Mouse (Mus musculus) retina, adult 2 months (tissue): ENCODE results near the gene Cd59a.
"Not testable (repeated sequence)": the region's sequence is repeated elsewhere in the genome, so short reads cannot be mapped to it uniquely, and the experiment has no call there.

ENCODE experiments used
- DNase-seq: peaks from one replicate; pipeline ENCODE4 v3.0.0-alpha.2; 2012; ENCODE audit warnings: low read depth, low spot score

The Cd59a gene

DNA sequence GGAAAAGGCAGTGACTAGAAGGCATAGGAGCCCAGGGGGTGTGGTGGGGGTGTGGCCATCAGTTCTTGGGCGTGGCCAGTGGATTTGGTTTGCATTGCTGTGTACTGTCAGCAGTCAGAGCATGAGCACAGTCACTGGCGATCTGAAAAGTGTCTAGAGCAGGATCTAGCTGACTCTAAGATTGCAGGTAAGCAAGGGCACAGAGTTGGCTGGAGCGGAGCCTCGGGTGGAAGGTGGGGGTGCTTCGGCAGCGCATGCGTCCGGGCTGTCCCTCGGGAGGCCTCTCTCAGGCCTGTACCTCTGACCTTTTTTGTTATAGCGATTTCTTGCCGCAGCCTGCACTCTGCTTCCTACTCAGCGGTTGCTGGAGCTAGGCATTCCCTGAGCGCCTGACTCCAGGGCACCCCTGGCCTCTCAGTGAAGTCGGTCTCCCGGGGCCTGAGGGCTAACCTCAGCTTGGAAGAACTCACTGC is at the start of gene Cd59a:
Gene Cd59a (plus strand): TSS at position 61 of the 473 bp plus-strand sequence.
- peak; percentile 66 for DNase-seq

GRCm38 (mm10) chr2:104058381-104058780 is 37.2 kb upstream of the Cd59a start:
- DNase-seq = no peak

- no peak for DNase-seq
Observed at GRCm38 (mm10) chr2:104058954-104059353, 36.6 kb upstream of the Cd59a start.

DNA sequence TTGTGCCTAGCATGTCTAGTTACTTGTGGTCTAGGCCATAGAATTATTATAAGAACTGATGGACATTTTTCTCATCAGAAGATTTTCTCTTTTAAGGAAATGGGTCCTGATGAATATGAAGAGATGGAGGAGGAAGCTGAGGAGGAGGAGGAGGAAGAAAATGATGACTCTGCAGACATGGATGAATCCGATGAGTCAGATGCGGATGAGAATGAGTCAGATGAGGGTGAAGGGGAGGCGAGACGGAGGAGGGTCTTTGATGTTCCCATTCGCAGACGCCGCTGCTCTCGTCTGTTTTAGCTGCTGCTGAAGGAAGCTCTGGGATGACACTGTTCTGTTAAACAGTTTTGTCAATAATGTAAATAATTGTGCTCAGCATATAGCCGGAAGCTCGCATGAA is 35.8 kb upstream of the Cd59a start:
- no peak for DNase-seq

- no peak for DNase-seq
Observed at GRCm38 (mm10) chr2:104060996-104061395, 34.6 kb upstream of the Cd59a start.

GRCm38 (mm10) chr2:104062665-104063064 is 32.9 kb upstream of the Cd59a start:
- DNase-seq = no peak

- no peak for DNase-seq
Observed at GRCm38 (mm10) chr2:104064152-104064551, 31.4 kb upstream of the Cd59a start.

- DNase-seq = not testable (repeated sequence)
Observed at GRCm38 (mm10) chr2:104065526-104065925, 30.1 kb upstream of the Cd59a start, which contains the start of gene Gm10912. Gm10912 (plus strand) TSS chr2:104065826.

GRCm38 (mm10) chr2:104068450-104068849 is 27.2 kb upstream of the Cd59a start, which contains the start of gene Gm10799:
Gm10799 (minus strand) TSS chr2:104068550.
- DNase-seq = not testable (repeated sequence)

DNA sequence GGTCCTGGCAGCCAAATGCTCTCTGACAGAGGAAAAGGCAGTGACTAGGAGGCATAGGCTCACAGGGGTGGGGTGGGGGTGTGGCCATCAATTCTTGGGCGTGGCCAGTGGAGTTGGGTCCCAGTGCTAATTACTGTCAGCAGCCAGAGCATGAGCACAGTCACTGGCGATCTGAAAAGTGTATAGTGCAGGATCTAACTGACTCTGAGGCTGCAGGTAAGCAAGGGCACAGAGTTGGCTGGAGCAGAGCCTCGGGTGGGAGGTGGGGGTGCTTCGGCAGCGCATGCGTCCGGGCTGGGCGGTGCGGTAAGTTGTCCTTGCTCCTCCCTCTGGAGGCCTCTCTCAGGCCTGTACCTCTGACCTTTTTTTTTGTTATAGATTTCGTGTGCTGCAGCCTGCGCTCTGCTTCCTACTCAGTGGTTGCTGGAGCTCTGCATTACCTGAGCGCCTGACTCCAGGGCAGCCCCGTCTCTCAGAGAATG is 25.9 kb upstream of the Cd59a start, which contains the start of gene Cd59b:
Gene Cd59b (plus strand): TSS at position 146 of the 482 bp plus-strand sequence.
- DNase-seq = peak; percentile 2

DNA sequence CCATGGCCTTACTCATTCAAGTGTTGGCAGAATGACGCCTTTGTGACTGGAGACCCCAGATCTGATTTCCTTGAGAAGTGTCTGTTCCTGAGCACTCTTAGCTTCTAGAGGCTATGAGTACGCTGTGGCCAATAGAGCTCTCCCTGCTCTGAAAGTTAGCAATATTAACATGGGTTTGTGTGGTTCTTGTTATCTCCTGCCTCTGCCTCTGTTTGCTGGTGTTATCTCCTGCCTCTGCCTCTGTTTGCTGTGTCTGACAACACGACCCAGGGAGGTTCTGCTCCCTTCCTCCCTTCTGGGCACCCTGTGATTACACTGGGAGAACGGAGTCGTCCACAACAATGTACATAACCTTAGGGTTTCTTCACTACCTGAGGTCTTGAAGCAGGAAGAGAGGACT is 17.3 kb upstream of the Cd59a start:
- not testable (repeated sequence) for DNase-seq

DNA sequence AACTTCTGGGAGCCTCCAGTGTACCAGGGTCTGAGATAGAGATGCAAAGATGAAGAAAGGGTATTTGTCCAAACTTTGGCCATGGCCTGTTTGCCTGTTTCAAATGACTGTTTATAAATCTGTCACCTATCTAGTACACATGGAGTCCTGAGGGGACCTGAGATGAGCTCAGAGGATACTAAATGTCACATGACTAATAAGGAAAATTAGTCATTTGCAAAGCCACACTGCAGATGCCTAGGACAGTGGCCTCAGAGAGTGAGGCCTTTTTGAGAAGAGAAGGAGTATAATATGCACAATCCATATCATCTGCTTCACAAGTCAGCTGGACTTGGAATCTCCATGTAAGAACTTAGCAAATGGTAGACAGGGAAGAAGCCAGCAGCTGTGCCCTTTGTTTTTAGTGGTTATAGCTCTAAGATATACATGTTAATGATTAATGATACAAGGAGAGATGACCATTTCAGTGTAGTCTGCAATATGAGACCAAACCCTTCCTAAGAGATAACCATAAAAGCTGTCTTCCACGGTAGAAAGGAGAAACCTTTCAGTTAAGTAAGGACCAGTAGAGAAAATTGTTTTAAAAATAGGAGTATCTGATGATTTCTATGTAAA is 14.1 kb upstream of the Cd59a start:
- not testable (repeated sequence) for DNase-seq

DNA sequence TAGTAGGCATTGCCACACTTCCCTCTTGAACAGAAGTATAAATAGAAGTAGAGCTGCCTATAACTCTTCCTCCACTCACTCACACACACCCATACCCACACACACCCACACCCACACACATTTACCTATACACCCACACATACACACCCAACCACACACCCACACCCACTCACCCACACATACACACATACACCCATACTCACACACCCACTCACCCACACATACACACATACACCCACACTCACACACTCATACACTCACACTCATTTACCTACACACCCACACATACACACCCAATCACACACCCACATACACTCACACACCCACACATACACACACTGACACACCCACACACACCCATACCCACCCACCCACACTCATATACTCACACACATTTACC is 13.1 kb upstream of the Cd59a start:
- DNase-seq = no peak

GRCm38 (mm10) chr2:104084027-104084426 is 11.6 kb upstream of the Cd59a start:
- not testable (repeated sequence) for DNase-seq

DNA sequence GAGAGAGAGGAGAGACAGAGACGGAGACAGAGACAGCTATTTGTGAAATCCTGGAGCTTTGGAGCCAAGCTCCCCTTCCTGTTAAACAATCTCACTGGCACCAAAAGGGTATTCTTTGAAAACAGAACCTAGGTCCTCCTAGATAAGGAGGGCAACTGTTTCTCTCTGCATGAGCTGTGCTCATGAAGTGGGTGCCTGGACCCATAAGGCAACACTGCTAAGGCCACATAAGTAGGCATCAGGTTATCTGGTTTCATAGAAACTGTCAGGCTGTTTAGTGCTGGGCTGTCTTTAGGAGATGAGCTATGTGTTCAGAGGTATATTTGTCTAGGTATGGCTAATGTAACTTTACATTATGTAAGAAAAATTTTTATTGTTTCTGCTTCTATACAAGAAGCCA is 8.0 kb upstream of the Cd59a start:
- not testable (repeated sequence) for DNase-seq

GRCm38 (mm10) chr2:104093305-104093704 is 2.3 kb upstream of the Cd59a start:
- no peak for DNase-seq

- no peak for DNase-seq
Observed at GRCm38 (mm10) chr2:104096256-104096655, 655 bp downstream of the Cd59a start.

DNA sequence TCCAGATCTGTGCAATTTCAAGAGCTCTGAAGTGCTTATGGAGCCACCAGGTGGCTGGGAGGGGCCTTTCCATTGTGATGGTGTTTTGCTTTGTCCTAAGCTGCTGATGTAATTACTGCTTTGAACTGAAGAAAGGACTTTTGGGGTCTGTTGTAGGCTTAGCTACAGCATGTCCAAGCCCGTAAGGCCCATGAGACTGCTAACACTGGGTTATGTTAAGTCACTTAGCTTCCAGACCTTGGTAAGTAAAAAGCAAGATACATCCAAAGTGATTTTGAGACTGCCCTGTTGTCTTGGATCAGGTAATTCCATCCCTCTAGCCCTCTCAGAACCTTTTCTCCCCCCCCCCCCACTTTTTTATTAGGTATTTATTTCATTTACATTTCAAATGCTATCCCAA is 1.2 kb downstream of the Cd59a start:
- not testable (repeated sequence) for DNase-seq

DNA sequence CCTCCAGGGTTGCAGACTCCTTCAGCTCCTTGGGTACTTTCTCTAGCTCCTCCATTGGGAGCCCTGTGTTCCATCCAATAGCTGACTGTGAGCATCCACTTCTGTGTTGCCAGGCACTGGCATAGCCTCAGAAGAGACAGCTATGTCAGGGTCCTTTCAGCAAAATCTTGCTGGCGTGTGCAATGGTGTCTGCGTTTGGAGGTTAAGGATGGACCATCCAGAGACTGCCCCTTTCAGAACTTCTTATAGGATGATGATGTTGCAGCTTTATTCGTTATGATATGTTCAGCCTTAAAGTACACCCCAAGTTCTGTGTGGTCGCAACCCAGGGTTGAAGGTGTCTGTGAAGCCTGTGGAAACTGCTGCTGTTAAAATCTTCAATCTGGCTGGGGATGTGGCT is 1.8 kb downstream of the Cd59a start:
- not testable (repeated sequence) for DNase-seq

- DNase-seq = no peak
Observed at GRCm38 (mm10) chr2:104098529-104099230, 3.1 kb downstream of the Cd59a start.

GRCm38 (mm10) chr2:104099231-104099585 is 3.6 kb downstream of the Cd59a start:
- no peak for DNase-seq

- no peak for DNase-seq
Observed at GRCm38 (mm10) chr2:104099946-104100345, 4.3 kb downstream of the Cd59a start.

DNA sequence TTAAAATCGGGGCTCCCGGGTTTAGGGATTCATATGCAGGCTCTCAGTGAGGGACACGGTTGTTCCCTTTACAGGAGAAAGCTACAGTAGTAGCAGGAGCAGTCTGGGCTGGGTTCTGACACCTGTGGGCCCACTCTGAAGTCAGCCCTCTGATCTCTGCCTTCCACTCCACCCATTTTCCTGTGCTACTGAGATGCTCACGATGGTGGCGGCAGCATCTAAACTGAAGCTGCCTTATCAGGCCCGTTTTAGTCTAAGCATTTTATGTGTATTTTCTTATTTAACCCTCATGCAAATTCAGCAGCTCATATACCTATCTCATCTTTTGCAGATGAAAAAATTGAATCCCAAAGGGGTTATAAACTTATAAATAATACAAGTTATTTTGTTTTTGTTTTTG is 9.2 kb downstream of the Cd59a start:
- no peak for DNase-seq
